Mouse (Mus musculus) adipocyte (in vitro differentiated cells): ENCODE data around the gene Ripor3.

Experiments
- DNase-seq: peaks from one replicate; pipeline ENCODE4 v3.0.0-alpha.2; 2016; ENCODE audit warnings: low spot score

The Ripor3 gene

GRCm38 (mm10) chr2:168028376-168028775 lies 18.0 kb upstream of the Ripor3 start:
- DNase-seq = no peak

DNA sequence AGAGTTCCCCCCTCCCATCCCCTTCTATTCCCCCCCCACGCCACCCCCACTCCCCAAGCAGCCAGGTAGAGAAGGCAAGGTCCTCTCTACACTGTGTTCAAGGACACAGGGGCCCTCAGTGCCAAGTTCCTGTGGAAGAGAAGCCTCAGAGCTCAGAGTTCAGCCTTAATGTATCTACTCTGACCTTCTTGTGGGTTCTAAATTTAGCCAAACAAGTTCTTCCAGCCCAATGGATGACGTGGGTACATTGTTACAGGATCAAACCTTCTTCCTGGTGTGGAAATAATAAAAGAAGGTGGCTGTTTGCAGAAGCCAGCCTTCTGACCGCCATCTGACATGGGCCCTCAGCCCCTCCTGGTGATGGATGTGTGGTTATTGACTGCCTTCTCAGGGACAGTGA lies 16.0 kb upstream of the Ripor3 start:
- no peak for DNase-seq

- DNase-seq = no peak
Observed at GRCm38 (mm10) chr2:168025882-168026281, 15.5 kb upstream of the Ripor3 start.

DNA sequence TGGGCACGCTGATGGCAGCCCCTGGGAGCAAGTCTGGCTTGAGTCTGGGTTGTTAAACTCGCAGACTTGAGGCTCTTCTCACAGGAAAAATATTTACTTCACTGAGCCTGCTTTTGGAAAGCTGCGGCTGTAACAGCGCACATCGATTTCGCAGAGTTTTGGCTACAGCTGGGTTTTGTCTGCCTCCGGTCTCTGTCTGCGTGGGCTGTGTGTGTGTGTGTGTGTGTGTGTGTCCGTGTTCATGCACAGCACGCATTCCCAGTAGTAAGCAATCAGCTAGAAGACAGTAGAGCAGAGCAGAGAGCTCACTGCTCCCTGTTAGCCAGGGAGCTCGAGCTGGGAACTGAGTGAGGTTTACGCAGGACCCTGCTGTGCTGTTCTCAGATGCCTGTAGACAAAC lies 14.8 kb upstream of the Ripor3 start:
- DNase-seq = no peak

- DNase-seq = no peak
Observed at GRCm38 (mm10) chr2:168023763-168024402, 13.5 kb upstream of the Ripor3 start.

DNA sequence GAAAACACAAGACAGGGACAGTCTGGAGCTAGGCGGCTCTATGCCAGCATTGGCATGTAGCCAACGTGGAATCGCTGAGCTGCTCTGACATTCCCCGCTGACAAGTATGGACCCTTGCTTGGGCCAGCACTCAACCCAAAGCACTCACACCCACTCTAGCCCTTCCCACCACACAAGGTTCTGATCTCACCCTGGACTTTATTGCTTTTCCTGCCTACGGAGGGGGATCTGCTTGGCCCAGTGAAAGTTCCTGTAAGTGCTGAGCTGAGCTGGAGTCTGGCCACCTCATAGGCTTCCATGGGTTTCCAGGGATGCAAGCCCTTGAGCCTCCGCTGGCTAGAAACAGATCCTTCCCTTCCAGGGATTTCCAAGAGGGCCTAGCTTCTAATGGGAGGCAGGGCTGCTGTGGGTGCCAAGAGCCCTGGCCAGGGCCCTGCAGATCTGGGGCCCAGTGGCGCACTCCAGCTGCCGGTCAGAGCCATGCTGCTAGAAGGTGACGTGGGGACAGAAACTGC lies 8.8 kb upstream of the Ripor3 start:
- peak; percentile 28 for DNase-seq

GRCm38 (mm10) chr2:168016951-168017391 lies 6.6 kb upstream of the Ripor3 start:
- peak; percentile 72 for DNase-seq

DNA sequence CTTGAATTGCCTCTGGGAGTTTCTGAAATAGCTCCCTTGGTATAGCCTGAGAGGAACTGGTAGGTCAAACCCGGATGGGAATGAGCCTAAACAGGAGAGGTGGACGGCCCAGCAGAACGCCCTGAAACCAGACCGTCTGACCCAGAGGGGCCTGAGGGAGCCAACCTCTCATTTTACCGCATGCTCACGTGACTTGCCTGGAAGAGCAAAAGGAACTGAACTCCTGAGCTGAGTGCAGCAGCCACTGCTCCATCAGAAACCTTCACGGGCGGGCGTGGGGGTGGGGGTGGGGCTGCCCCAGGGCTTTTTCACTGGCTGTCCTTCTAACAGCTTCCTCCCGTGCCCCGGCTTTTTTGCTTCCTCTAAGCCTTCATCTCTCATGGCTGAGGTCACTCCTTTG lies 475 bp upstream of the Ripor3 start:
- DNase-seq = no peak

- no peak for DNase-seq
Observed at GRCm38 (mm10) chr2:168008132-168008531, 2.3 kb downstream of the Ripor3 start.

GRCm38 (mm10) chr2:168006489-168006888 lies 3.9 kb downstream of the Ripor3 start:
- no peak for DNase-seq

GRCm38 (mm10) chr2:168005616-168006015 lies 4.8 kb downstream of the Ripor3 start:
- DNase-seq = peak; percentile 30

- no peak for DNase-seq
Observed at GRCm38 (mm10) chr2:168005005-168005404, 5.4 kb downstream of the Ripor3 start.

DNA sequence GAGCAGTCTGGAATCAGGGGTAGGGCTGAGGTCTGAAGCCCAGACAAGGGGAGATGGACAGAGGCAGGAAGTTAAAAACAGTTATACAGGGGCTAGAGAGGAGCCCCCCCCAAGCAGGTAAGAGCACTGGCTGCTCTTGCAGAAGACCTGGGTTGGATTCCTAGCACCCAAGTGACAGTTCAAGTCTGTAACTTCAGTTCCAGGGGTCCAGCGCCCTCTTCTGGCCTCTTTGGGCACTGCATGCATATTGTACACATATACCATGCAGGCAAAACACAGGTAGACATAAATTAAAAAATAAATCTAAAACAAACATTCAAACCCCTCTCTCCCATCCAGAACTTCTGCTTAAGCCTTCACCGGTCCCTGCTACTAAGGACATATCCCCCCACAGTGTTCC lies 6.0 kb downstream of the Ripor3 start:
- no peak for DNase-seq

DNA sequence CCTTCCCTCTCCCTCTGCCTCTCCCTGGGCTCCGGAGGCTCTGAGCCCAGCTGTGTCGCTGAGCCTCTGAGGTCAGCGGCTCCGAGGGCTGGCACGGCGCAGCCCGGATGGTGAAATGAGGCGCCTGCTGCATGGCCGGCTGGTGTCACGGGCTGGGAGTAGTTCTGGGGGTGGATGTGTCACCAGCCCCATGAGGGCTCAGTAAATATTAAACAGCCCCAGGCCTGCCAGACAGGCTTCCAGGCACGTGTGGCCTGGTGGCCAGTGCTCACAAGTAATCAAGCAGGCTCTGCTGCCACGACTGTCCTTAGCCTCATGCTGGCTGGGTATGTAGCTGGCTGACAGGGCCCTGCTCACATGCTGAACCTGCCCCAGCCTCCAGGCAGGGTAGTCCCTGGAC lies 7.0 kb downstream of the Ripor3 start:
- no peak for DNase-seq

- no peak for DNase-seq
Observed at GRCm38 (mm10) chr2:168002884-168003283, 7.5 kb downstream of the Ripor3 start.

GRCm38 (mm10) chr2:168002188-168002587 lies 8.2 kb downstream of the Ripor3 start:
- no peak for DNase-seq

DNA sequence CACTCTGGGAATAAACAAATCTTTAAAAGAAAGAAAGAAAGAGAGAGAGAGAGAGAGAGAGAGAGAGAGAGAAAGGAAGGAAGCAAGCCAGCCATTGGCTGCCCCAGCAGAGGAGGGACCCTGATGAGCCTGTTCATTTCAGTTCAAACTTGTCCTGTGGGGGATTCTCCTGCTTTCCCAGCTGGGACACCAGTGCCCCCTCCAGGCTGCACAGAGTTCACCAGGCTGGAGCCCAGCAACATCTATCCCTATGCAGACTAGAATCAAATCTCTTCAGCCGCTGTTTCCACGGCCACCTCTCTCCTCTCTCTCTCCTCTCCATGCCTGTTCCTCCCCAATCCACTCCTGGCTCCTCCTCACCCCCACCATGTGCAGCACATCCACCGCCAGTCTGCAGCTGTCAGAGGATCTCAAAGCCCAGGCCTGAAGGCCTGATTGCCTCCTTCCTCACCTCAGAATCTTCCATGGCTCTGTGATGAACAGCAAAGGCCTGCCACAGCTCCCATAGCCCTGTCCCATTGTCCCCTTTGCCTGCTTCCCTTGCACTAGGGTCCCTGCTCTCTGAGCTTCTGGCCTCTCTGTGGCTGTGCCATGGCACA lies 11.2 kb downstream of the Ripor3 start:
- no peak for DNase-seq

DNA sequence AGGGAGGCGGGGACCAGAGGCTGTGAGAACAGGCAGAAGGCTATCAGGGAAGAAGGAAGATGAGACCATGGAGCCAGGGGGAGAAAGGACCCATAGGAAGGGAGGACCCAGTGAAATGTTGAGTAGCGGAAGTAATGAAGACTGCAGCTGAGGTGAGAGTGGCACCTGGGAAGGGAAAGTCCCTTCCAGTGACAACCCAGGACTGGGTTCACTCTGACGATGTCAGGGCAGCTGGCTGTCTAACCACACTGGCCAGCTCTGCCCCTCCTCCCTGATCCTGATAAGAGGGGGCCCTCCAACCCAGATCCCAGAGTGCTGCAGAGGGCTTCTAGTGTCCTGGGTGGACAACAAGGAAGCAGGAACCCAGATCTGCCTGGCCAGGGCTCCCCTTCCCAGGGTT lies 12.9 kb downstream of the Ripor3 start:
- no peak for DNase-seq

GRCm38 (mm10) chr2:167996672-167997215 lies 13.7 kb downstream of the Ripor3 start:
- no peak for DNase-seq

GRCm38 (mm10) chr2:167995870-167996635 lies 14.4 kb downstream of the Ripor3 start:
- no peak for DNase-seq

GRCm38 (mm10) chr2:167993260-167993659 lies 17.2 kb downstream of the Ripor3 start:
- no peak for DNase-seq

DNA sequence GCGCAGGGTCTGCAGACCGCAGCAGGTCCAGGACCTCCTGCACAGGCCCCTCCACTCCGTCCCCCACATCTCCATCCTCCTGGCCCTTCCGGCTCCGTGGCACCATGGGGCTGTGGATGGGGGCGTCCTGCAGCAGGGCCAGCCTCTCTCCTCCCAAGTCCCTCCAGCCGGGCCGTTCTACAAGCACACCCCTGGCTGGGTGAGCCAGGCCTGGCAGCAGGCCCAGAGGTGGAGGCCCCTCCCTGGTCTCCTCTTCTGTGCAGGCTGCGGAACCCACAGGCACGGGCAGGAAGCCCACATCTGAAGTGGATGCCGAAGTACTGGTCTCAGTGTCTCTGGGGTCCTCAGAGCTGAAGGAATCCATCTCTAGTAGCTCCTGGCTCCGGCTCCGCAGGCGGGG lies 21.1 kb downstream of the Ripor3 start:
- no peak for DNase-seq

- DNase-seq = no peak
Observed at GRCm38 (mm10) chr2:167987640-167988039, 22.8 kb downstream of the Ripor3 start.
